Mouse (Mus musculus) cerebellum, adult 9-10 months (tissue): ENCODE measurements at regions not wholly inside any gene's neighbourhood (a gene's known extent, or its start where the extent isn't known, plus 50 kb on each side); places are given as distances from the start of the nearest gene placed in this dataset.

Source experiments
- DNase-seq: peaks from one replicate; pipeline ENCODE4 v3.0.0; 2022

DNA sequence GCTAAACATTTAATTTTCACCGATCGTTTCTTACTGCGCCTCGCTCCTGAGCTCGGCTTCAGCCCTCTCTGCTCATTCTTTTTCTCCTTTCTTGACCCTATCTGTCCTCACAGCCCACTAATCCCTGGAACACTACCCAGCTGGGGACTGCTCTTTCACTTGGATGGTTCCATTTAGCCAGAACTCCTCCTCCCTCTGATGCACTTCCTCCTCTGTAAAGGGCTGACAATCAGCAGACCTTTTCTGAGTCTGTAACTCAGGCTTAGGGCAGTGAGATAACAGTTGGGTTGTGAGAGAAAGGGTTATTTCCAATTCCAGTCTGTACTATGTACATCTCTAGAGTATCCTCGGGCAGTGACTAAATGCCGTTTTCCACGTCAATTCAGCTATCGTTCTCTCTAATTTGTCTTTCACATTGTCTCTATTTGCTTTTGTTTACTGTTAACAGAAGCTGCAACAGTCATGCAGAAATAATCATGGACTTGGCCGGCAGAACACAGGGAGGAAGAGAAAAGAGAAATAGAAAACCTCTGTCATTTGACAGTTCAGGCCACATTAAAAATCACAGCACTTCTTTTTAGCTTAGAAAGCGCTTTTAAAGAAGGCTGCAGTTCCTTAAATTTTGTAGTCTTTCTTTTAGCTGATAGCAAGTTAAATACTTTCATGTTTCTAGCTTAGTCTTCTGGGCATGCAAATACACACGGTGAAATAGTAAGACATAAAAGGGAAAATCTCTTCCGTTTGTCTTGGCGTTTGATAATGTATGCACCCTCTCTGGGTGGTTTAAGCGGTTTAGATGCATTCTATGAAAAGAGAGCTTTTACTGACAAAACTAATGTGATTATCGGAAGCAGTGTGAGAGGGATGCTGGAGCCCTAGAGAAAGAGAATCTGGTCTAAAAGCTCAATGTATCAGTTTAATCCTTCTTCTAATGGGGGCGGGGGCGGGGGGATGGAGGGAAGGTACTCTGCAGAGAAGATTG lies 94.7 kb upstream of the Fam181b start:
- DNase-seq, result peak; percentile 73

DNA sequence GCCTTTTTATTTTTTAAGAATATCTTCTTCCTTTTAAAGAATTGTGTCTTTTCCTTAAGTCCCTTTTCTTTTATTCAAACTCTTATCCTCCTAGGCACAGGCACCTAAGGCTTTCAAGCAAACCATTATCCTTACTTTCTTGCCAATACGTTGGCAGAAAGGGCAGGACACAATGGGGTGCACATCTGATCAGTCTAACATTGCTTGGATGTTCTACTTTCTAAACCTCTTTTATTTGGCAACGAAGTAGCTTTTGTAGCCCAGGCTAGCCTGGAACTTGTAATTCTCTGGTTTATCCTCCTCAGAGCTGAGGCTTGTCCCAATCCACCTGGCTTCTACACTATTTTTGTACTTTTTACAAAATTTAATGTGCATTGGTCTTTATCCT lies 94.0 kb upstream of the Fam181b start:
- no peak for DNase-seq

DNA sequence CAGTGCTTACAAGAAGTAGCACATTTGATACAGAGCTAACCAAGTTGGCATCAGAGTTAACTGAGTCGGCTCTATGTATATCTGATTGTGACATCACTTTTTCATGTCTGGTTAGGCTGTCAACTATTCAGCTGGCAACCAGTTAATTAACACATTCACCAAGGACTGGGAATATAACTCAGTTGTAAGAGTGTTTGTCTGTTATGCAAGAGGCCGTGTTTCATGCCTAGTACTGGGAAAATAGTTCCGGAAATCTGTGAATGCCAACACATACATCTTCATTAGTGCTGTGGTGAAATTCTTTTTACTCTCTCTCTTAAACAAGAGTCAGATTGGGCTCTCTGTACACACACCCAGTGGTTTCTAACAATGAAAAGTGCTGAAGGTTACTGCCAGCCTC lies 80.8 kb upstream of the Fam181b start:
- no peak for DNase-seq

DNA sequence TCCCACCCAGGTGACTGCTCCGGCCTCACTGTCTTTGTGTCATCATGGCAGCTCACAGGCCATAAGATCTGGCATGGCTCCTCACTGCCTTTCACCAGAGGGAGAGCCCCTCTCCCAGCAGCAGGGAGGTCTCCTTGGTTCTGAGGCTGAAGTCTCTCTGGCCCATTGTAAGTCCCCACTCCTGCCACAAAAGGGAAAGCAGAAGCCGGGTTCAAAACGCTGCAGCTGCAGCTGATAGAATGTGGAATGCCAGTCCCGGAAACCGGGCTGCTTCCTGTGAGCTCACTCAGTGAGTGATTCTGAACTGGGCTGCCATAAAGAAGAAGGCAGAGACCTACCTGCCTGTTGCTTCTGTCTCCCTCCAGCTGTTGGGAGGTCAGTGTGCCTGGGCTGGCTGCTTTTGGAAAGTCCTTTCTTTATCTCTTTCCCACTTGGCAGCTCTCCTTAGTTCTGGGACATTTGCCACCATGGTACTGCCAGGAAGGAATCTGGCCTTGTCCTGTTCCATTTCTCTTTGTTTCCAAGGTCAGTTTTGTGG lies 72.9 kb upstream of the Fam181b start:
- peak; percentile 31 for DNase-seq

DNA sequence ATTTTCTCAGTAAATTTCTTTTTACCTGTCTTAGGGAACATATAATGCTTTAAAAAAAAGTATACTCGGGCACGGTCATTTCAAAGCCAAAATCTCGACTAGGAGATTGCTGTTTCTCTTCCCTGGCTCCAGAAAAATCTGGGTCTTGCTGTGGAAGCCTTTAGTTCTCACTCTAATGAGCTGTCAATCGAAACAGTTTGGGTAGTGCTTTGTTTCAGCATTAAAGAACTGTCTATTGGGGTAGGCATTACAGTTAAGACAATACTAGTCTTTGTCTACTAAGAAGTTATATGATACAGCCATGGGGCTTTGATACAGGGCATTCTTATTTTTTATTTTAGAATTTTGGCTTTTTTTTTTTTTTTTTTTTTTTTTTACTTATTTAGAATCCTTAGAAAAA lies 71.9 kb upstream of the Fam181b start:
- no peak for DNase-seq

DNA sequence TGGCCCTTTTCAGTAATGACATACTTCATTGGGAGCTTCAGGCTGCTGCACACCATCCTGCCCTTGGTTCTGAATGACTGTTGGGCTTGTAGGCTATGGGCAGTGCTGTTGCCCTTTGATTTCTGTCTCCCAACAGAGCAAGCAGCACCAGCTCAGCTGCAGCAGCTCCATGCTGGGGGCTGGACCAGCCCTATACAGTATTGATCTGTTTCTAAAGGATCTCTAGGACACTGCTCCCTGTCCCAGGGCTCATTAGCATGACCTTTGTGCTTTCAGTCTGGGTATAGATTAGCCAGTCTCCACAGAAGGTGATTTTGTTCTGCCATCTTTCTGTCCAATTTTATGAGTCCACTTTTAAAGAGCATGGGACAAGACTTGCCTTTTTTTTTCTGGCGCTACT lies 60.3 kb upstream of the Fam181b start:
- no peak for DNase-seq

DNA sequence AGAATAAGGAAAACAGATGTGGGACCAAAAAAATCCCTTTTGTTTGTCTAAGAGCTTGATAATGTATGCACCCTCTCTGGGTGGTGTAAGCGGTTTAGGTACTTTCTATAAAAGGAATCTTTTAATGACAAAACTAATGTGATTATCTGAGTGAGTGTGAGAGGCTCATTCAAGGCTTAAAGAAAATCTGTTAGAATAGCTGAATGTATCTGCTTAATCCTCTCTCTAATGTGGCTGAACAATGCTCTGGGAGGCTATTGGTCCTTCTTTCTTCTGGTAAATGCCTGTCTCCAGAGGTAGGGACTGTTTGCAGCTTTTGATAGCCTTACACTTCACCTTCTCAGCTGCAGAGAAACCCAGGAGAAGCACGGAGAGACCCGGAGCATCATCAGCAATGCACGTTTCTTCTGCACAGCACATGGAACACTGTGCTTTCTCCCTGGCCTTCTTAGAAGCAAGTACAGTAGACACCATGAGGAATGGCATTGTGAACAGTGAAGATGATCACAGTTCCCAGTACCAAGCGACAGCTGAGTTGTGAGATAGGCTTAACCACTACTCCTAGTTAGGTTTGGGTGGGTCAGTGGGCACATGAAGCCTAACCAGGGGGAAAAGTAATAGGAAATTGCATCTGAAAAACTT lies 56.1 kb upstream of the Fam181b start:
- DNase-seq, result no peak

DNA sequence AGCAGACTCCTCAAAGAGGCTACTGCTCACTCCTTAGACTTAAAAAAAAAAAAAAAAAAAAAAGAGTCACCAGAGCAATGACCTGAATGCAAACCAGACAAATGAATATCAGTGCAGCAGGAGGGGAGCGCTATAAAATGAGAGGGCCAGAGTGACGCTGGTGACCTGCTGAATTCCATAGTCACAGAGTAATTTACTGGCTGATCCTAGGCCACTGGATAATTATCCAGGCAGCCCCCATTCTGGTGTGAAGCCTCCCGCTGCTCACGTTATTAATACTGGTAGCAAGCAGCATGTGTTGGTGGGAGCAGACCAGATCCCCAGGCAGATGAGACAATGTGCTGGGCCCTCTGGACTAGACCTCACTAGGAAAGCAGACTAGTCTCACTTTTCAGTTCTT lies 53.4 kb upstream of the Fam181b start:
- DNase-seq, result no peak
